Mouse (Mus musculus) liver, adult (tissue): ENCODE data around the gene Zmiz1.
A peak's percentile ranks its signal among the peaks of the same experiment; 100 is the strongest.

Experiments used
- GATA4 ChIP-seq: IDR thresholded peaks from 2 replicates; pipeline ENCODE4 v1.6.1; 2014; ENCODE audit warnings: mild to moderate bottlenecking, low read length; ENCODE audit not compliant: insufficient replicate concordance

Zmiz1 gene

GRCm38 (mm10) chr14:25666668-25667376 is 207.8 kb downstream of the Zmiz1 start:
- no peak for TF ChIP-seq GATA4

- no peak for TF ChIP-seq GATA4
Observed at GRCm38 (mm10) chr14:25667587-25667986, 208.6 kb downstream of the Zmiz1 start.

- no peak for TF ChIP-seq GATA4
Observed at GRCm38 (mm10) chr14:25679625-25680024, 220.6 kb downstream of the Zmiz1 start.

DNA sequence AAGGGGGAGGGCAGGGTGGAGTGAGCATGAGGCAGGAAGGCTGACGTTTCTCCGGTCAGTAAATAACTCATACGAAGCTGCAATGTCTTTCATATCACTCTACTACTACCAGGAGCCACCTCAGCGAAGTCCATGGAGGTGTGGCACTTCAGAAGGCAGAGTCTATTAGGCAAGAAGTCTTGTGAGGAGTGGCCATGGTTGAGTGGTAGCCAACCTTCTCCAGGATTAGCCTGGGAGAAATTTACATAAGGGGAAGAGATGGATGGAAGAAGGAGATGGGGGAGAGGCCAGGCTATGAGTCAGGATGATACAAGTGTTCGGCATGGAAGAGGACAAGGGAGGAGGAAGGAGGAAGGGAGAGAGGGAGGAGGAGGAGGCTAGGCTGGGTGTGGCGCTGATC is 223.0 kb downstream of the Zmiz1 start:
- no peak for TF ChIP-seq GATA4

DNA sequence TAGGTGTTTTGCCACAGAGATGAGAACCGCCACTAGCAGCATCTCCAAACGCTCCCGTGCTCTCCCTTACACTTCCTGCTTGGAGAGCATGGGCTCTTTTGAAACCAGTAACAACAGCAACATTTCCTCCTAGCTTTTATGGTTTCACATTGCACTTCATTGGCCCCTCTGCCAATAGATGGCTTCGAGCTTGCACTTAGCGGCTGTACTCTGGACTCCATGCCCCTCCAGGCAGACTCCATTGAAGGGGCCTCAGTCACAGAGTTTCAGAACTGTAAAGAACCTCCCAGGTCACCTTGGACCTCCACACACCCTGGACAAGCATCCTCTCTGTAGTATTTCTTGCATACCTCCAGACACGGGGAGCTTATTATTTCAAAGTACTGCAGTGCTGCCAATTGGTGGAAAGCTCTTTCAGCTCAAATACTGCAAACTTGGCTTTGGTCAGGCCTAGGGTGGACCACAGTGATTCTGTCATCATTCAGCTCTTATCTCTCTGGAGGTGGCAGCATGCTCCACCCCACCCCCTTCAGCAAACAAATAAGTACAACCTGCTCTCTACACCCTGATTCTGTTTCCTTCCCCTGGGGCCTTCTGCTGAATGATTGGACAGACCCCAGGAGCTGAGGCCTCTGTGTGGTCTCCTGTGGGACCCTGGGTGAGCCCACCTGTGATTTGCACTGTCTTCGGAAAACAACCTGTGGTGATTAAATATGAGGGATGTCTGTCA is 227.4 kb downstream of the Zmiz1 start:
- TF ChIP-seq GATA4, result peak; percentile 97

DNA sequence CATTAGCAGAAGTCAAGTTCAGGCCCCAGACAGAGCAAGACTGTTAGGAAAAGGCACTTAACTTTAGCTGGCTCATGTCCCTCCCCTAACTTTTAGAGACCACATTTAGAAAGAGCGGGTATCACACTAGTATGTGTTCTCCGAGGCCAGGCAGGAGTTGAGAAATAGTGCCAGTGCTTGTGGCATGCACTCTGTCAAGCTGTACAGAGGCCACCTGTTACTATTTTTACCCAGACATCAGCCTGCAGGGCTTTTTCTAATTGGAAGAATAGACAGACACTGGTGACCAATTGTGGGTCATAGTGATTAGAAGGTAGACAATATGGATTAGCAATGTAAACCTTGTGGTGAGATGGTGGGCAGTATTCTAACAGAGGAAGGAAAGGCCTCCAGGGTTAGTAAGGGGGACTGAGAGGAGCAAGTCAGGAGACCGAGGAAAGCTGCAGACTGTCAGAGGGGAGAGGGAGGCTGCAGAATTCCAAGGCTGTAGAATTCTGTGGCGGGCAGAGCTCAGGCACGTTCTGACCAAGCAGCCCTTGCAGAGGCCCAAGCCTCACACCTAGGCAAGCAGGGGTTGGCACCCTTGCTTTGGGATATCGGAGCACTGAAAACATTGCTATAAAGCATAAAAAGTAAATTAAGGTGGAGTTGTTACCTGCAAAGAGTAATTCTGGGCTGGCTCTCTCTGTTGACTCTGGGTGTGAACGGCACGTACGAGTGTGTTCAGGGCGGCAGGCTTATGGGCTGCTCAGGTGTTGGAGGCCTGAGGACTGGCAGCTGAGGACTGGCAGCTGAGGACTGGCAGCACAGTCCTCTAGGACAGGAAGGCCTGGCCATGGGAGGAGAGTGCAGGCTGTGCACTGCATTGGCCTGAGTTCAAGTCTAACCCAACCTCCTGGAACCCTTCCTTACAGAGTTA is 228.3 kb downstream of the Zmiz1 start:
- no peak for TF ChIP-seq GATA4

DNA sequence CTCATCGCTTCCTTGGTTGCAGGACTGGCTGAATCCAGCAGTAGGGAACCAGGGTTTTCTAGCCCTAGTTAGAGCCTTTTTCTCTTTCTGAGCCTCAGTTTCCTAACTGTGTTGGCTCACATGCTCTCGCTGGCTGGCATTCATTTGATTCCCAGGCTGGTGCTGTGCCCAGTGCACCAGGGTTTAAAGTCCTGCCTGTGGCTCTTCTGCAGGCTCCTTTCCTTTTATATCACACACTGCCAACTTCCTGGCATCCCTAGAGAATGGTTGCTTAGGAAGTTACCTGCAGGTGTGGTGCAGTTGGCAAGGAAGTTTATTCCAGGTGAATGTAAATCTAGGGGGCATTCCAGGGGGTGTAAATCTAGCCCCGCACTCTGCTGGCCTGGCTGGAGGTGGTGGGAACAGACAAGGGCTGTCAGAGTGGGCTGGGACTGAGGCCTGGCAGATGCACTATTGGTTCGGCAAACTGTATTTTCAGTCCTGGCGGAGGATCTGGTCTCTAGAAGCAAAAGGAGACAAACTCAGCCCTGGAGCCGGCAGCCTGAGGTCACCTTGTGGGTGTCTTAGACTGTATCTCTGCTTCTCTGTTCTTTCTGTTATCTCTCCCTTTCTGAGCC is 234.4 kb downstream of the Zmiz1 start:
- no peak for TF ChIP-seq GATA4

DNA sequence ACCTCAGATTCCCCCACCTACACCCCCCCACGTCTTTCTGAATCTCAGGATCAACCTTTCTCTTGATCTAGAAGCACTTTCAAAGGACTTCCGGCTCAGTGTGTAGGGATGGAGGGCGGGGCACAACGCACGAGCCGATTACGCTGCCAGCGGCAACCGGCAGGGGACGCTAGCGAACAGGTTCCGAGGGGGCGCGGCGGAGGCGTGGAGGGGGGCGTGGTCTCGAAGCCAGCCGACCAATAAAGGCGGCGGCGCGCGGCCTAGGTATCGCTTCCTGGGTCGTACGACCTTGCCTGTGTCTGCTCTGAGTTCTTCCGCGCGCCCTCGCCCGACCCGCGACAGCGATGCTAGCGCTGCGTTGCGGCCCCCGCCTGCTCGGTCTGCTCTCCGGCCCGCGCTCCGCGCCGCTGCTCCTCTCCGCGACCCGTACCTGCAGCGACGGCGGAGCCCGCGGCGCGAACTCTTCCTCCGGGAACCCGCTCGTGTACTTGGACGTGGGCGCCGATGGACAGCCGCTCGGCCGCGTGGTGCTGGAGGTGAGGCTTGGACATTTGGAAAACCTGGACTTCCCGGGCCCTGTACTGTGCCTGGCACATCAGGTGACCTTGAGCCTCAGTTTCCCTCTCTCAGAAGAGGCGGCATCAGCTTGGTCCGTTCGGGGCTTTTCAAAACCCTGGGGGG is 235.0 kb downstream of the Zmiz1 start, which contains the start of gene Ppif:
Gene Ppif (plus strand): TSS at position 267 of the 681 bp plus-strand sequence.
- TF ChIP-seq GATA4, result peak; percentile 80; the same call in 1 of the 2 replicates

GRCm38 (mm10) chr14:25694569-25694897 is 235.5 kb downstream of the Zmiz1 start:
- TF ChIP-seq GATA4, result no peak

- TF ChIP-seq GATA4, result no peak
Observed at GRCm38 (mm10) chr14:25695059-25695458, 236.1 kb downstream of the Zmiz1 start.

- no peak for TF ChIP-seq GATA4
Observed at GRCm38 (mm10) chr14:25696356-25696755, 237.4 kb downstream of the Zmiz1 start.

- TF ChIP-seq GATA4, result no peak
Observed at GRCm38 (mm10) chr14:25701986-25702385, 243.0 kb downstream of the Zmiz1 start.

- no peak for TF ChIP-seq GATA4
Observed at GRCm38 (mm10) chr14:25707691-25708181, 248.8 kb downstream of the Zmiz1 start.

DNA sequence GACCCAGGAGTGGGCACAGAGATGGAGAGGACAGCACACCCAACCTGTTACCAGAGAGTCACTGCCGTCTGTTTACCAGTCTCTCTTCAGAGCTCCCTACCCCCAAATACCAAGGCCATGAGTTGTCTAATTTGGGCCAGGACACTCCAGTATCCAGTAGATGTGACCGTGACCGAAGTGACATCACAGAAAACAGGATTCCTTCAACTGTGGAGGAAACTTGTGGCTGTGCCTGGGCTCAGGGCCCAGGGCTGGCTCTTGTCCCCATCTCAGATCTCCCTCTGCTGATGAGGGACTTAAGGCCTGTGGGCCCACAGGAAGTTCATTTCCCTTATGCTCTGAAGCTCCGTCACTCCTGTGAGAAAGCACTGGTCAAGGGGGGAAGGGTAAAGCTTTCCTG is 249.5 kb downstream of the Zmiz1 start:
- no peak; the same call in 1 of the 2 replicates for TF ChIP-seq GATA4
